Mouse (Mus musculus): Measurements from ENCODE around the gene Tpi1. TPM values are rescaled to one million over a fixed set of nuclear protein-coding genes. Genes with fewer than 3 reads are reported as not detected.

The Tpi1 gene
- 494 and 839 TPM in 2 replicates for polyA plus RNA-seq (2012; rRNA removed)

- no peak for DNase-seq (ENCODE audit: low read depth)
Measured at GRCm38 (mm10) chr6:124813933-124814332, at the start of gene Tpi1. Tpi1 (minus strand) TSS chr6:124814296.

- DNase-seq (ENCODE audit: low read depth) = no peak
Measured at GRCm38 (mm10) chr6:124863125-124863657, 49.1 kb upstream of the Tpi1 start.

- no peak for DNase-seq (ENCODE audit: low read depth)
Measured at GRCm38 (mm10) chr6:124862406-124863124, 48.5 kb upstream of the Tpi1 start.

- no peak for DNase-seq (ENCODE audit: low read depth)
Measured at GRCm38 (mm10) chr6:124861802-124862201, 47.7 kb upstream of the Tpi1 start.

GRCm38 (mm10) chr6:124861266-124861665 lies 47.2 kb upstream of the Tpi1 start:
- no peak for DNase-seq (ENCODE audit: low read depth)

- no peak for DNase-seq (ENCODE audit: low read depth)
Measured at GRCm38 (mm10) chr6:124860511-124860910, 46.4 kb upstream of the Tpi1 start.

- no peak for DNase-seq (ENCODE audit: low read depth)
Measured at GRCm38 (mm10) chr6:124859725-124860124, 45.6 kb upstream of the Tpi1 start.

- DNase-seq (ENCODE audit: low read depth) = no peak
Measured at GRCm38 (mm10) chr6:124858561-124859318, 44.6 kb upstream of the Tpi1 start.

GRCm38 (mm10) chr6:124857840-124858530 lies 43.9 kb upstream of the Tpi1 start:
- DNase-seq (ENCODE audit: low read depth) = no peak

GRCm38 (mm10) chr6:124856916-124857839 lies 43.1 kb upstream of the Tpi1 start, which contains the start of gene P3h3:
P3h3 (minus strand) TSS chr6:124857752.
- no peak for DNase-seq (ENCODE audit: low read depth)

- DNase-seq (ENCODE audit: low read depth) = no peak
Measured at GRCm38 (mm10) chr6:124856321-124856720, 42.2 kb upstream of the Tpi1 start.

GRCm38 (mm10) chr6:124854647-124855046 lies 40.6 kb upstream of the Tpi1 start:
- no peak for DNase-seq (ENCODE audit: low read depth)

GRCm38 (mm10) chr6:124850535-124850934 lies 36.4 kb upstream of the Tpi1 start:
- DNase-seq (ENCODE audit: low read depth) = no peak

GRCm38 (mm10) chr6:124847305-124847704 lies 33.2 kb upstream of the Tpi1 start:
- no peak for DNase-seq (ENCODE audit: low read depth)

GRCm38 (mm10) chr6:124840241-124841167 lies 26.4 kb upstream of the Tpi1 start, which contains the start of gene Gnb3:
Gnb3 (minus strand) TSS chr6:124840275.
- DNase-seq (ENCODE audit: low read depth) = no peak

- DNase-seq (ENCODE audit: low read depth) = no peak
Measured at GRCm38 (mm10) chr6:124839805-124840204, 25.7 kb upstream of the Tpi1 start.

- no peak for DNase-seq (ENCODE audit: low read depth)
Measured at GRCm38 (mm10) chr6:124836411-124836810, 22.3 kb upstream of the Tpi1 start.

GRCm38 (mm10) chr6:124835531-124835930 lies 21.4 kb upstream of the Tpi1 start:
- DNase-seq (ENCODE audit: low read depth) = no peak

GRCm38 (mm10) chr6:124834512-124835081 lies 20.5 kb upstream of the Tpi1 start:
- no peak for DNase-seq (ENCODE audit: low read depth)

- no peak for DNase-seq (ENCODE audit: low read depth)
Measured at GRCm38 (mm10) chr6:124831649-124832048, 17.6 kb upstream of the Tpi1 start.

Measured in gonadal fat pad, adult 2 months (tissue).